Mouse (Mus musculus): ENCODE data around the gene Rpa1. TPM values are rescaled to one million over a fixed set of nuclear protein-coding genes. Genes with fewer than 3 reads are reported as not detected.

The Rpa1 gene
- polyA plus RNA-seq, 1 experiment from 2014 or later = 37.9 TPM

DNA sequence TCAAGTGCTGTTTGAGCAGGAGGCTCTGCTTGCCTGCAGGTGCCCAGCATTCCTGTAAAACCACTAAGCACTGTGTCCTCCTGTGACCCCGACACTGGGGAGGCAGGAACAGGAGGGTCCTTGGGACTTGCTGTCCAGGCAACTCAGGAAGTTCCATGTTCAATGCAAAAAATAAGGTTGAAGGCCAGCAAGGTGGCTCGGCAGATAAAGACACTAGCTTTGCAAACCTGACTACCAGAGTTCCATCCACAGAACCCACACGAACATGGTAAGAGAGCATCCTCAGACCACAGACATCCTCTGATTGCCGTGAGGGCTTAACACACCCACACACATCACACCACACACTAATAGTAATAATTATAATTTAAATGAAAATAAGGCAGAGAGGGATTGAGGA is 78.9 kb downstream of the Rpa1 start:
- Histone ChIP-seq H3K36me3 (ENCODE audit: inconsistent target) (no peaks in the 10 kb centered on the region), H3K79me2 (ENCODE audit: inconsistent target) (no peaks in the 10 kb centered on the region), H3K4me3 (ENCODE audit: inconsistent target) (no peak overlapping the region), H3K27ac (no peak overlapping the region)
- 84% methylated on average over 4 of the region's 4 CpGs for WGBS (ENCODE audit: missing documents)

DNA sequence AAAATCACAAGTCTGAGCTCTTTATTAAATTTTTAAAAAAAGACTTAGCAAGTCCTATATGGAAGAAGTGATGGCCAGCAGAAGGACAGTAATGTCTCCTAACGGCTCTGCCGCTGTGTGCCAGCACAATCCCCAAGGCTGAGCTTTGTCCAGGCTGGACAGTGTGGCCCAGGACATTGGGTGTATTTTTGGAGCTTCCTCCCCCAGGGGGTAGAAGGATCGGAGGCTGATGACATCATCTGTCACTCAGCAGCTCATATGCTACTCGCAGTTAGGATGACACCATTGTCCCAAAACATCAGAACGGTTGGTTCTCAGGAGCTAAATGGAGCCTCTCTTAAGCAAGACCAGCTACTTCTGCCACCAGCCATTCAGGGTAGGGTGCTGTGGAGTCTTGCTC is 79.6 kb downstream of the Rpa1 start:
- Histone ChIP-seq H3K4me3 (ENCODE audit: inconsistent target) (no peak overlapping the region), H3K79me2 (ENCODE audit: inconsistent target) (no peaks in the 10 kb centered on the region), H3K36me3 (ENCODE audit: inconsistent target) (no peaks in the 10 kb centered on the region), H3K27ac (peak overlapping the region; percentile 78)
- WGBS (ENCODE audit: missing documents) = 53% methylated on average over 5 of the region's 5 CpGs

DNA sequence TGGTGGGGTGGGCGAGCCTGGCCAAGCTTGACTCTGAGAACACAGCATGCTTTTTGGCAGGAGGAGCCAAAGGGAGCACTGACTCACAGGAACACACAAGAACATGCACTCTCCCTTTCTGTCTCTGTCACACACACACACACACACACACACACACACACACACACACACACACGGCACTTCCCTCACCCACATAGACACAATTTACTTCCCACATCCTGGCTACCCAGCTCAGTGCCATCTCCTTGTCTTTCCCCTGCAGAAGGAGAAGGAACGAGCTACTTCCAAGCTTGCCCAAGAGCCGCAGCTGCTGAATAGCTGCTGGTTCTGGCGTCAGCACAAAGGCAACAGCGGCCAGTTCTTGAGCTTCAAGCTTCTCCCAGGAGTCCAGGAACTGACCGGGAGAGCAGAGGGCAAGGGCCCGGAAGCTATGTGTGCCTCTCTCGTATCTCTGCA is 80.3 kb downstream of the Rpa1 start:
- H3K27ac ChIP-seq = peak overlapping the region; percentile 78
- no peak overlapping the region for H3K4me3 ChIP-seq (ENCODE audit: inconsistent target)
- H3K36me3 ChIP-seq (ENCODE audit: inconsistent target) = no peaks in the 10 kb centered on the region
- WGBS (ENCODE audit: missing documents) = 55% methylated on average over 9 of the region's 9 CpGs
- no peaks in the 10 kb centered on the region for H3K79me2 ChIP-seq (ENCODE audit: inconsistent target)

DNA sequence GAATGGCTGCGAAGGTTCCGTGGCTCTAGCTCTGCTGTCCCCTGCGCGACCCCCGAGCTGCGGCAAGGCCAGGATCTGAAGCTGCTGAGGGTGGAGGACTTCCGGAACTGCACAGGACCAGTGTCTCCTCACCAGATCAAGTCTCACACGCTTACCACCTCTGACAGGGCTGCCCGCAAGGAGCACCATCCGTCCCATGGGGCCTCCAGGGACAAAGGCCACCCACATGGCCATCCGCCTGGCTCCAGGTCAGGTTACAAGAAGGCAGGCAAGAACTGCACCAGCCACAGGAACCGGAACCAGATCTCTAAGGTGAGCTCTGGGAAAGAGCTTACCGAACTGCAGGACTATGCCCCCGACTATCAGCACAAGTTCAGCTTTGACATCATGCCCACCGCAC is 82.6 kb downstream of the Rpa1 start:
- WGBS (ENCODE audit: missing documents) = 96% methylated on average over 15 of the region's 15 CpGs
- H3K27ac ChIP-seq = no peak overlapping the region
- H3K79me2 ChIP-seq (ENCODE audit: inconsistent target) = no peaks in the 10 kb centered on the region
- no peak overlapping the region for H3K4me3 ChIP-seq (ENCODE audit: inconsistent target)
- no peaks in the 10 kb centered on the region for H3K36me3 ChIP-seq (ENCODE audit: inconsistent target)

DNA sequence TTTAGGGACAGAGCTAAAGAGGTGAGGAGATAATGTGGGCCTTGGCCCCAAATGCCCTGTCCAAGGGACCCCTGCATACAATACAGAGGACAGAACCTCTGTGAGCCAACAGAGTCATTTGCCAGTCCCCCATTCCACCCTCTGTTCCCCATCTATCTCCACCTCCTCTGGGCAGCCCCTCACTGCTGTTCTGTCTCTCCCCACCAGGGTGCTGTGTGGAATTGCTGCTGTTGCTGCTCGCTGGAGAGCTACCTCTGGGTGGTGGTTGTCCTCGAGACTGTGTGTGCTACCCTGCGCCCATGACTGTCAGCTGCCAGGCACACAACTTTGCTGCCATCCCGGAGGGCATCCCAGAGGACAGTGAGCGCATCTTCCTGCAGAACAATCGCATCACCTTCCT is 83.6 kb downstream of the Rpa1 start:
- no peaks in the 10 kb centered on the region for H3K79me2 ChIP-seq (ENCODE audit: inconsistent target)
- 88% methylated on average over 5 of the region's 6 CpGs for WGBS (ENCODE audit: missing documents)
- H3K27ac ChIP-seq = no peak overlapping the region
- H3K36me3 ChIP-seq (ENCODE audit: inconsistent target) = no peaks in the 10 kb centered on the region
- no peak overlapping the region for H3K4me3 ChIP-seq (ENCODE audit: inconsistent target)

DNA sequence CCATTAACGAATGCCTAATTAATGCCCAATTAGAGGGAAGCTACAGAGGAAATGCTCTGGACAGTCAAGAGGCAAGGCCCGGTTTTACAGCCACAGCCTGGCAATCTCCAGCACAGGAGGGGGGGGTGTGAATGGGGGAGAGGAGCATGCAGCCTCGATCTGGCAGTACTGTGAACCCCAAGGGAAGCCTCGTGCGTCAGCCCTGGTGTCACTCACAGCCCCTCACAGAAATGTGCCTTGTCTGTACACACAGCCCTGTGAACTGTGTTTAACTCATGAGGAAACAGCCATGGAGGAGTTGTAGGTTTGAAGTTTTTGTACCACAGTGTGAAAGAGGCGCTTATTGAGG is 84.2 kb downstream of the Rpa1 start:
- 86% methylated on average over 6 of the region's 6 CpGs for WGBS (ENCODE audit: missing documents)
- H3K4me3 ChIP-seq (ENCODE audit: inconsistent target) = no peak overlapping the region
- H3K27ac ChIP-seq = no peak overlapping the region
- no peaks in the 10 kb centered on the region for H3K79me2 ChIP-seq (ENCODE audit: inconsistent target)
- H3K36me3 ChIP-seq (ENCODE audit: inconsistent target) = no peaks in the 10 kb centered on the region

DNA sequence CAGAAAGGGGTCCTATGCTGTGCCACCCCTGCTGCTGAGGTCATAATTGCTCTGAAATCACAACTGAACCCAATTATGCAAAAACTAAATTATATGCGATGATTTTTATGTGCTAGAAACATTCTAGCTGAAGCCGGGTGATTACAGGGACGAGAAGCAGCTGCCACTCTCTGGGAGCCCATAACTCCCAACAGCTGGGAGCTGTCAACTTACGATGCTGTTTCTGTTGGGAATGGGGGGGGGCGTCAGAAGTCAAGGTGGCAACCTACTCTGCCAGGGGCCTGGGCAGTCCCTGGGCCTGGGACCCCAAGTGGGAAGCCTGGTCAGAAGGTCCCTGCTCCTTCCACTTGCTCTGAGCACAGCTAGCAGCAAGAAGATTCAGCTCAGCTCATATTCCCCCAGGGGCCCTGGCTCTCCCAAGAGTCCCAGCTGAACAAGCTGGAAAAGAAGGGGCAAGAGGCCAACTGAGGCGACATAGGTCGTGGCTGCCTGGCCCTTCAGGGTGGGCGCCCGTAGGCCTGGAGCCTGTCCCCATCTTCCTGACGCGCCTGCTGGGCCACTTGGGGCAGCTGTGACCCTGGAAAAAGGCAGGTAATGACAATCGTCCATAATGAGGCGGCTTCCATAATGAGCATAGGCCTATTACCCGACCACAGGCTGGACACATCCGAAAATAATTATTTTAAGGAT is 84.7 kb downstream of the Rpa1 start:
- Histone ChIP-seq H3K4me3 (ENCODE audit: inconsistent target) (no peak overlapping the region), H3K79me2 (ENCODE audit: inconsistent target) (no peaks in the 10 kb centered on the region), H3K36me3 (ENCODE audit: inconsistent target) (no peaks in the 10 kb centered on the region), H3K27ac (no peak overlapping the region)
- 95% methylated on average over 15 of the region's 15 CpGs for WGBS (ENCODE audit: missing documents)

DNA sequence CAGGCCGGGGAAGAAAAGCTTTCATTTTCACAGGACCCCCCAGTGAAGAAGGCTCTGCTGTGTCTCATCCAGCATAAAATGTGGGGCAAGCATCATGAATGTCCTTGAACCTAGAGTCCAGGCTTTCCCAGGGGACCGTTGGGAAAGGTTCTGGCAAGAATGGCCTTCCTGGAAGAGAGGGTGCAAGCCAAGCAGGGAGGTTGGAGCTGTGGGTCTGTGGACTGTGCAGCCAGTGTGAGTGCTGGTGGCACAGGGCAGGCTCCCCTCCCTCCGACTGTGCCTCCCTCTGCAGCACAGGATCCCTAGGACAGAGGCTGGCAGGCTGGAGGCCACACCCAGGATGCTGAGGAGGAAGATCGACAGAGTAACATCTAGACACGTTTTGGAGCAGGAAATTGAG is 85.3 kb downstream of the Rpa1 start:
- WGBS (ENCODE audit: missing documents) = 54% methylated on average over 5 of the region's 5 CpGs
- no peaks in the 10 kb centered on the region for H3K79me2 ChIP-seq (ENCODE audit: inconsistent target)
- no peak overlapping the region for H3K4me3 ChIP-seq (ENCODE audit: inconsistent target)
- H3K36me3 ChIP-seq (ENCODE audit: inconsistent target) = no peaks in the 10 kb centered on the region
- H3K27ac ChIP-seq = no peak overlapping the region

DNA sequence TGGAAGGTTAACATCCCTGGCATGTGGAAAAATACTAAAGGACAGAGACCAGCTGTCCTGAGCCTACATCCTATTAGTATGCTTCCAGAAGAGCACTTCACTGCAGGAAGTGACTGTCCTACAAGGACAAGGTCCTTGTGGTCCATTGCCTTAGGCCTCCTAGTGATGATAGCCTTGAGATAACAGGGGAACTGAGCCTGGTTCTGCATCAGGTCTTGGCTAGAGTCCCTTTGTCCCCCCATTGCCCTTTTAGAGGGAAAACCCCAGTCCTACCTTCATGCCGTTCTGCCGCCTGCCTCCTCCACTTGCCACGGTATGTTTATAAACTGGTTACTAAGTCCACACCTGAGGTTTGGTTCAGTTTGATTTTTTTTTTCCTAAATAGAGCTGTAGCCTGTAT is 85.9 kb downstream of the Rpa1 start:
- 88% methylated on average over 3 of the region's 3 CpGs for WGBS (ENCODE audit: missing documents)
- no peaks in the 10 kb centered on the region for H3K36me3 ChIP-seq (ENCODE audit: inconsistent target)
- no peaks in the 10 kb centered on the region for H3K79me2 ChIP-seq (ENCODE audit: inconsistent target)
- H3K27ac ChIP-seq = no peak overlapping the region
- no peak overlapping the region for H3K4me3 ChIP-seq (ENCODE audit: inconsistent target)

DNA sequence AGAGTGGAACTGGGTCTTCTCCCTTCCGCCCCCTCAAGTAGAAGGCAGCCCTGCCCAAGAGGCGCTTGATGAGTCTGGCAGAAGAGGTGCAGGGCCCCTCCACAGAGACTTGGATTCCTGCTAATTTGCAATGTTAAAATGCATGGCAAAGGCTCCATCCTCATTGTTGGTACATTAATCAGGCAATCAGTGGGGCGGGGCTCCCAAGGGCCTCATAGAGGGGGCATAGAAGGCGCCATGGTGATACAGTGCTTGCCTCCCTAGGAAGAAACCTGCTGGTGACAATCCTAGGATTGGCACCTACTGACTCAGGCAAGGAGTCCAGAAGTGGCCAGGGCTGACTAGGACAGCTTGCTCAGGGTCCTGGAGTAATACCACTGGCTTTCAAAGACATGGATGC is 86.4 kb downstream of the Rpa1 start:
- no peak overlapping the region for H3K27ac ChIP-seq
- 87% methylated on average over 4 of the region's 4 CpGs for WGBS (ENCODE audit: missing documents)
- H3K4me3 ChIP-seq (ENCODE audit: inconsistent target) = no peak overlapping the region
- no peaks in the 10 kb centered on the region for H3K36me3 ChIP-seq (ENCODE audit: inconsistent target)
- H3K79me2 ChIP-seq (ENCODE audit: inconsistent target) = no peaks in the 10 kb centered on the region

DNA sequence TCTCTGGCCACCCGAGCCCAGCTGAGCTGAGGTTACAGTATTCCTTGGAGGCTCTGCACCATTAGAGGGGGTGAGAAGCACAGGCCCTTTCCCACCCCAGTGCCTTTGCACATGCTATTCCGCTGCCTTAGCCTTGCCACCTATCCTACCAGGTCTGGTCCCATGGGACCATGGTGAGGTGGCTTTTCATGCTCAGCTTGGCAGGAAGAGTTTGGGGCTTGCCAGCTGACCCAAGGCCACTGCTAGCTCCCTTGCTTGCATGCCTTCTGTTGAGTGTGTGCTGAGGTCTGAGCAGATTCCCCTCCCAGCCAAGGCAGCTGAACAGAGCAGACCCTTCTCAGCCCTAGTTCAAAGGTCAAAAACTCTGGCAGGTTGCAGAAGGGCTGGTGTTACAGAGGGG is 87.1 kb downstream of the Rpa1 start:
- Histone ChIP-seq H3K4me3 (ENCODE audit: inconsistent target) (no peak overlapping the region), H3K27ac (no peak overlapping the region), H3K36me3 (ENCODE audit: inconsistent target) (no peaks in the 10 kb centered on the region), H3K79me2 (ENCODE audit: inconsistent target) (no peaks in the 10 kb centered on the region)
- 90% methylated on average over 2 of the region's 2 CpGs for WGBS (ENCODE audit: missing documents)

DNA sequence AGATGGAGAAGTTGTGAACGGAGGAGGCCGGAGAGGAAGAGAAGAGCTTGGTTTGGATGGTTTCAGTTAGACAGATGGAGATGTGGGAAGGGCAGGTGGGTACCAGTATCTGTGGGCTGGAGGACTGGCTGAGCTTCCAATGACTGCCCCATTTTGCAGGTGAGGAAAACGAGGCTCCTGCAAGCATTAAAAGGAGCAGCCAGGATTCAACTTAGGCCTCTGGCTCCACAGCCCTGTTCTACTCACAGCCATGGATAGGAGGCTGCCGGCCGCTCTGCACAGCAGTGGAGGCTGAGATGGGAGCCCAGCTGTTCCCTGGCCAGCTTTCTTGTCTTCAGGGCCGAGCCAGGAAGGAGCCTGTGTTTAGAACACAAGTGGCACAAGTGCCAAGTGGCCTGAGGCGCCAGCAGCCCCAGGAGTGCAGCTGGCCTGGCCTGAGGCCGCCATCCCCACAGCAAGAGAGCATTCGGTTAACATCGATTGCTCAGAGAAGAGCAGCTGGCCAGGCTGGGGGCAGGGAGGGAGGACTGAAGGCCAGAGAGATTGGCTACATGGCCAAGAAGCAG is 88.0 kb downstream of the Rpa1 start:
- WGBS (ENCODE audit: missing documents) = 87% methylated on average over 10 of the region's 10 CpGs
- Histone ChIP-seq H3K4me3 (ENCODE audit: inconsistent target) (no peak overlapping the region), H3K27ac (no peak overlapping the region), H3K36me3 (ENCODE audit: inconsistent target) (no peaks in the 10 kb centered on the region), H3K79me2 (ENCODE audit: inconsistent target) (no peaks in the 10 kb centered on the region)

DNA sequence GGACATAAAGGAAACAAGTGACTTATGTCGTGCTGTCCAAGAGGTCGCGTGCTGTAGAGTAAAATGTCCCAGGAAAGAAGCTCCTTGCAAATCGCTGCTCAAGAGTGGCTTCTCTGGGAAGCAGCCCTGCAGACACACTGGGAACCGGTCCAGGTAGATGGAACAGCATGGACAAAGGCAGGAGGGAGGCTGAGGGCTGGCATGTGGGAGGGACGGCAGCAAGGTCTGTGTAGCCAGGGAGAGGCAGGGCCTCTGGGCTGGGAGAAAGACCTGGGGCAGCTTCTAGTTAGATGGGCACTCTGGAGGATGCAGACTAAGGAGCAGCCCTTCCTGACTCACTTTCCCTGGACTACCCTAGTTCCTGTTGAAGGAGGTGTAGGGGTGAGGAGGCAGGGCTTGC is 88.7 kb downstream of the Rpa1 start:
- Histone ChIP-seq H3K79me2 (ENCODE audit: inconsistent target) (no peaks in the 10 kb centered on the region), H3K27ac (no peak overlapping the region), H3K36me3 (ENCODE audit: inconsistent target) (no peaks in the 10 kb centered on the region), H3K4me3 (ENCODE audit: inconsistent target) (no peak overlapping the region)
- 83% methylated on average over 6 of the region's 6 CpGs for WGBS (ENCODE audit: missing documents)

DNA sequence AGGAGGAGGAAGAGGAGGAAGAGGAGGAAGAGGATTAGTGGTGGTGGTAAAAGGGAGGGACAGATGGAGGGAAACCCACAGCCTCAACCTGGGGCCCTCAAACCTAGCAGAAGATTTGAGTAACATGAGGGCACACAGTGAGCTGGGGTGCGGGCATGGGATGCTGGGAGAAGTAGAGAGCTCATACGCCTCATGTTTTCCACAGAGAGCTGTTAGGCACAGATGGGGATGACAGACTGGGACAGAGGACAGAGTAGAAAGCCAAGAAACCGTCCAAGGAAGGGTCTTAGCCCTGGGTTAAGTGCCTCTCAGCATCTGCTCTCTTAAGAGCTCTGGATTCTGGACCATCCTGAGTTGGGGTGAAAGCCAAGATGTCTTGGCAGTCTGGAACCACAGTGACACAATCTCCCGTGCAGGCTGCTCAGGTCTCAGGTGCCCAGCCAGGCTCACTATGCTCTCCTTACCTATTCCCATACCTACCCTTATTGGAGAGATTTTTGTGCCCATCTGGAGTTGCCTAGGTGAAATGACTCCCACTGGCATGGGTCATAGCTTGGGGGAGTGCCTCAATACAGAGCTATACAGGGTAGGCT is 91.0 kb downstream of the Rpa1 start:
- WGBS (ENCODE audit: missing documents) = 82% methylated on average over 4 of the region's 4 CpGs
- no peaks in the 10 kb centered on the region for H3K36me3 ChIP-seq (ENCODE audit: inconsistent target)
- H3K4me3 ChIP-seq (ENCODE audit: inconsistent target) = no peak overlapping the region
- no peak overlapping the region for H3K27ac ChIP-seq
- no peaks in the 10 kb centered on the region for H3K79me2 ChIP-seq (ENCODE audit: inconsistent target)

DNA sequence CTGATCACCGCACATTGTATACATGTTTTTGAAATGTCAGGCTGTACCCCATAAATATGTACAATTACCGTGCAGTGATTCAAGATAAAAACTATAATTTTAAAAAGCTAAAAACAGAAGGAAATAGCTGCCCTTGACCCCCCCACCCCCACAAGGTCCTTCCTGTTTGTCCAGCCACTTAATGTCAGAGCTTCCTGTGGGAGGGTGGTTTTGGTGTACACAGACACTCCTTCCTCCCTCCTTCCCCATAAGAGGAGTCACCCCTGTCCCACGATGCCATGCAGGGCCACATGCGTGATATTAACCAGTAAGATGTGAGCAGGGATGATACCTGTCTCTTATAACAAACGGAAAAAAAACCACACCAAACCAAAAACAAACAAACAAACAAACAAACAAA is 92.8 kb downstream of the Rpa1 start:
- WGBS (ENCODE audit: missing documents) = 27% methylated on average over 5 of the region's 5 CpGs
- Histone ChIP-seq H3K79me2 (ENCODE audit: inconsistent target) (no peaks in the 10 kb centered on the region), H3K4me3 (ENCODE audit: inconsistent target) (no peak overlapping the region), H3K36me3 (ENCODE audit: inconsistent target) (no peaks in the 10 kb centered on the region), H3K27ac (peak overlapping the region; percentile 71)
